Mouse (Mus musculus): Measurements from ENCODE around the gene Cdca7. TPM values are rescaled to one million over a fixed set of nuclear protein-coding genes. Genes with fewer than 3 reads are reported as not detected.

Gene Cdca7
- polyA plus RNA-seq (2015; fragmentation: Nextera tagmentation; extraction: Ambion mirVana): 38.8 and 40.7 TPM in 2 replicates

GRCm38 (mm10) chr2:72475797-72476485 is at the start of gene Cdca7:
TSS of gene Cdca7 (plus strand) at chr2:72476159.
- Histone ChIP-seq H3K27me3 (ENCODE audit: control insufficient read depth, insufficient read depth, low read depth, low read length) (no peaks in the 10 kb centered on the region), H3K27ac (ENCODE audit: low read length) (peak within 1 kb of the TSS; percentile 92), H3K4me1 (ENCODE audit: control insufficient read depth, low read depth, low read length) (peaks cover 32% of the 10 kb centered on the region), H3K36me3 (ENCODE audit: control insufficient read depth, insufficient read depth) (peaks cover 6% of the 10 kb centered on the region), H3K4me3 (ENCODE audit: low read depth, low read length) (peak within 1 kb of the TSS; percentile 89), H3K9me3 (replicated peaks; ENCODE audit: control insufficient read depth, low read length) (no peaks in the 10 kb centered on the region), H3K9ac (ENCODE audit: low read depth, low read length) (peak within 1 kb of the TSS; percentile 86), H3K4me2 (ENCODE audit: low read depth, low read length) (peak within 1 kb of the TSS; percentile 93)
- WGBS (ENCODE audit: insufficient replicate concordance): under 1% methylated on average over 58 of the region's 58 CpGs
- ATAC-seq (ENCODE audit: low read depth): peak; percentile 84

DNA sequence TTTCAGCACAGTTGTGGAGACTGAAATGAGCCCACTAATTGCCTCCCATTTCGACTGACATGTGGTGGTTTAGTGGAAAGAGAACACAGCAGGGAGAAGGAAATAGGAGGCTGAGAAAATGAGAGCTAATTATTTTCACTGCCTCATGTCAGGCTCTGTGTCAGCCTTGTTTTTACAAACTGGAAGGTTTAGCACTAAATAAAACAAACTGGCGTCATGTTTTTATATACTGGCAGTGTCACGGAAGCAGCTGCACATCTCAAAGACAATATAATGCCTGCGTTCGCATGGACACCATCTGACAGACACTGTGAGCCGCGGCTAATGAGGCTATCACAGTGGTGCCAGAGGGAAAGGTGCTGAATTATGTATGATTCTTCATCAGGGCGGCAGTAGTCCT is 49.2 kb upstream of the Cdca7 start:
- 77% methylated on average over 8 of the region's 8 CpGs for WGBS (ENCODE audit: insufficient replicate concordance)
- H3K9me3 ChIP-seq (replicated peaks; ENCODE audit: control insufficient read depth, low read length): no peaks in the 10 kb centered on the region
- H3K27me3 ChIP-seq (ENCODE audit: control insufficient read depth, insufficient read depth, low read depth, low read length): no peaks in the 10 kb centered on the region
- H3K9ac ChIP-seq (ENCODE audit: low read depth, low read length): no peak overlapping the region
- no peak overlapping the region for H3K27ac ChIP-seq (ENCODE audit: low read length)
- no peaks in the 10 kb centered on the region for H3K36me3 ChIP-seq (ENCODE audit: control insufficient read depth, insufficient read depth)
- no peak overlapping the region for H3K4me2 ChIP-seq (ENCODE audit: low read depth, low read length)
- no peak for ATAC-seq (ENCODE audit: low read depth)
- H3K4me1 ChIP-seq (ENCODE audit: control insufficient read depth, low read depth, low read length): no peaks in the 10 kb centered on the region
- no peak overlapping the region for H3K4me3 ChIP-seq (ENCODE audit: low read depth, low read length)

- no peak for ATAC-seq (ENCODE audit: low read depth)
- WGBS (ENCODE audit: insufficient replicate concordance): 83% methylated on average over 11 of the region's 11 CpGs
- no peak overlapping the region for H3K4me3 ChIP-seq (ENCODE audit: low read depth, low read length)
Observed at GRCm38 (mm10) chr2:72427288-72427687, 48.7 kb upstream of the Cdca7 start.

DNA sequence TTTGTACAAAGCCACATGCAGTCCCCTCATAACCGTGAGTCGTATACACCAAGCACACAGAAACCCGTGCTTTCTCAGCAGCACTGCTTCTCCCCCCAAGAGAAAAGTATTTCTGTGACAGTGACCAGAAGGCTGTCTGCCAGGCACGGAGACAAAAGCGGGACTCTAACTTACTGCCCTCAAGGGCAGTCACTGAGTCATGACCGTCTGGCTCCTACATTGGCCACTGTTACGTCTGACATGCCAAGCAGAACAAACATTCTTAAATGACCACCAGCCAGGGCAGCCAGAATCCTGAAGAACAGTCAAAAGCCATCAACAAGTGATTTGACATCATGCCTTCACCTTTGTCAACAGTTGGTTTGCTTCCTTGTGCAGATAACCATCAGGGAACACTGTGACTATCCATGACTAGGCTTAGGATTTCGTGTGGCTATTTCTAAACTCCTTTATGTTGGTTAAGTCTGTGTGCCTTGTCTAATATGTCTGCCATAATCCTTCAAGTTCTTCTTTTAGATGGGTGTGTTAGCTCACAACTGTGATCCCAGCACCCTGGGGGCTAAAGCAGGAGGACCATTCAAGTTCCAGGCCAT is 36.9 kb upstream of the Cdca7 start:
- Histone ChIP-seq H3K4me3 (ENCODE audit: low read depth, low read length) (no peak overlapping the region), H3K9me3 (replicated peaks; ENCODE audit: control insufficient read depth, low read length) (no peaks in the 10 kb centered on the region), H3K27ac (ENCODE audit: low read length) (no peak overlapping the region), H3K9ac (ENCODE audit: low read depth, low read length) (no peak overlapping the region), H3K4me1 (ENCODE audit: control insufficient read depth, low read depth, low read length) (no peaks in the 10 kb centered on the region), H3K4me2 (ENCODE audit: low read depth, low read length) (no peak overlapping the region), H3K27me3 (ENCODE audit: control insufficient read depth, insufficient read depth, low read depth, low read length) (no peaks in the 10 kb centered on the region), H3K36me3 (ENCODE audit: control insufficient read depth, insufficient read depth) (no peaks in the 10 kb centered on the region; the same call in 1 of the 2 replicates)
- no peak for ATAC-seq (ENCODE audit: low read depth)
- WGBS (ENCODE audit: insufficient replicate concordance): 83% methylated on average over 8 of the region's 8 CpGs

More at GRCm38 (mm10) chr2:72427288-72427687, 48.7 kb upstream of the Cdca7 start:
- Histone ChIP-seq H3K36me3 (ENCODE audit: control insufficient read depth, insufficient read depth) (no peaks in the 10 kb centered on the region), H3K9ac (ENCODE audit: low read depth, low read length) (no peak overlapping the region), H3K27ac (ENCODE audit: low read length) (no peak overlapping the region), H3K9me3 (replicated peaks; ENCODE audit: control insufficient read depth, low read length) (no peaks in the 10 kb centered on the region), H3K27me3 (ENCODE audit: control insufficient read depth, insufficient read depth, low read depth, low read length) (no peaks in the 10 kb centered on the region), H3K4me1 (ENCODE audit: control insufficient read depth, low read depth, low read length) (no peaks in the 10 kb centered on the region), H3K4me2 (ENCODE audit: low read depth, low read length) (no peak overlapping the region)

DNA sequence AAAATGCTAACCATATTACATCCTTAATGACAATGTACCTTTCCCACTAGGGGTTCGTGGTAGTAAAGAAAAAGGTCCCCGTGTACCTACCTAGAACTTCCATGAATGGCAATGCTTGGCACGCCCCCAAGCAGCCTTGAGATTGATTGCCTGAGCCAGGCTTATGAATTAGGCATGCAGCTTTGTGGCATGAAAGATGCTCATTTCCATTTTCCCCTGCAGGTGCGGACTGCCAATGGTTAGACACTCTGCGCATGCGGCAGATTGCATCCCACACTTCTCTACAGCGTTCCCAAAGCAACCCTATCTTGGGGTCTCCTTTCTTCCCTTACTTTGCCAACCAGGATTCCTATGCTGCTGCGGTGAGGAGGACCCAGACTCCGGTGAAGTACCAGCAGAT is 34.9 kb upstream of the Cdca7 start:
- H3K4me2 ChIP-seq (ENCODE audit: low read depth, low read length): no peak overlapping the region
- no peaks in the 10 kb centered on the region for H3K4me1 ChIP-seq (ENCODE audit: control insufficient read depth, low read depth, low read length)
- 90% methylated on average over 9 of the region's 9 CpGs for WGBS (ENCODE audit: insufficient replicate concordance)
- H3K9ac ChIP-seq (ENCODE audit: low read depth, low read length): no peak overlapping the region
- no peaks in the 10 kb centered on the region for H3K27me3 ChIP-seq (ENCODE audit: control insufficient read depth, insufficient read depth, low read depth, low read length)
- no peaks in the 10 kb centered on the region for H3K36me3 ChIP-seq (ENCODE audit: control insufficient read depth, insufficient read depth)
- H3K4me3 ChIP-seq (ENCODE audit: low read depth, low read length): no peak overlapping the region
- no peak overlapping the region for H3K27ac ChIP-seq (ENCODE audit: low read length)
- ATAC-seq (ENCODE audit: low read depth): no peak
- H3K9me3 ChIP-seq (replicated peaks; ENCODE audit: control insufficient read depth, low read length): no peaks in the 10 kb centered on the region

GRCm38 (mm10) chr2:72442825-72443224 is 33.1 kb upstream of the Cdca7 start:
- no peak overlapping the region for H3K9ac ChIP-seq (ENCODE audit: low read depth, low read length)
- H3K4me2 ChIP-seq (ENCODE audit: low read depth, low read length): no peak overlapping the region
- 73% methylated on average over 6 of the region's 6 CpGs for WGBS (ENCODE audit: insufficient replicate concordance)
- H3K4me1 ChIP-seq (ENCODE audit: control insufficient read depth, low read depth, low read length): no peaks in the 10 kb centered on the region
- no peak overlapping the region for H3K4me3 ChIP-seq (ENCODE audit: low read depth, low read length)
- H3K27ac ChIP-seq (ENCODE audit: low read length): no peak overlapping the region
- no peaks in the 10 kb centered on the region for H3K27me3 ChIP-seq (ENCODE audit: control insufficient read depth, insufficient read depth, low read depth, low read length)
- H3K36me3 ChIP-seq (ENCODE audit: control insufficient read depth, insufficient read depth): no peaks in the 10 kb centered on the region
- no peak for ATAC-seq (ENCODE audit: low read depth)
- no peaks in the 10 kb centered on the region for H3K9me3 ChIP-seq (replicated peaks; ENCODE audit: control insufficient read depth, low read length)

- Histone ChIP-seq H3K36me3 (ENCODE audit: control insufficient read depth, insufficient read depth) (no peaks in the 10 kb centered on the region), H3K27me3 (ENCODE audit: control insufficient read depth, insufficient read depth, low read depth, low read length) (no peaks in the 10 kb centered on the region), H3K4me2 (ENCODE audit: low read depth, low read length) (no peak overlapping the region), H3K27ac (ENCODE audit: low read length) (no peak overlapping the region), H3K4me3 (ENCODE audit: low read depth, low read length) (no peak overlapping the region), H3K9me3 (replicated peaks; ENCODE audit: control insufficient read depth, low read length) (no peaks in the 10 kb centered on the region), H3K9ac (ENCODE audit: low read depth, low read length) (no peak overlapping the region), H3K4me1 (ENCODE audit: control insufficient read depth, low read depth, low read length) (no peaks in the 10 kb centered on the region)
- 40% methylated on average over 3 of the region's 3 CpGs for WGBS (ENCODE audit: insufficient replicate concordance)
- ATAC-seq (ENCODE audit: low read depth): no peak
Observed at GRCm38 (mm10) chr2:72443960-72444359, 32.0 kb upstream of the Cdca7 start.

- no peaks in the 10 kb centered on the region for H3K27me3 ChIP-seq (ENCODE audit: control insufficient read depth, insufficient read depth, low read depth, low read length)
- H3K9ac ChIP-seq (ENCODE audit: low read depth, low read length): no peak overlapping the region
- H3K9me3 ChIP-seq (replicated peaks; ENCODE audit: control insufficient read depth, low read length): no peaks in the 10 kb centered on the region
- no peaks in the 10 kb centered on the region for H3K4me1 ChIP-seq (ENCODE audit: control insufficient read depth, low read depth, low read length)
- no peak overlapping the region for H3K4me2 ChIP-seq (ENCODE audit: low read depth, low read length)
- WGBS (ENCODE audit: insufficient replicate concordance): 74% methylated on average over 3 of the region's 3 CpGs
- ATAC-seq (ENCODE audit: low read depth): no peak
- H3K36me3 ChIP-seq (ENCODE audit: control insufficient read depth, insufficient read depth): no peaks in the 10 kb centered on the region
- no peak overlapping the region for H3K27ac ChIP-seq (ENCODE audit: low read length)
- no peak overlapping the region for H3K4me3 ChIP-seq (ENCODE audit: low read depth, low read length)
Observed at GRCm38 (mm10) chr2:72446106-72446505, 29.9 kb upstream of the Cdca7 start.

DNA sequence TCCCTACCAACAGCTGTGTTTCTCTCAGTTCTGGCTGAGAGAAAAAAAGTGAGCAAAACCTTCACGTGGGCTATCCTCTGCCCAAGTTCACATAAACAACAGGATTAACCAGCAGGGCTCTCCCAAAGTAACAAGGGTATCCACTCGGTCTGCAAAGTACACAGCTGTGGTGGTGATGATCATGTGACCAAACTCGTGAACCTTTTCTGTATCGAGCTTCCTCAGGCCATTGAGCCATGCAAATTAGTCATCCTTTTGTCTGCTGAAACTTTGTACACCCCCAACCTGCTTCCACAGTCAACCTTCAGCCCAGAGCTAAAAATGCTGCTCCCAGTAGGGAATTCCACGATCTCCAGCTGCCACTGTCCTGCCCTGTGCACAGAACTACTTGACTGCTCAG is 29.3 kb upstream of the Cdca7 start:
- no peak overlapping the region for H3K4me2 ChIP-seq (ENCODE audit: low read depth, low read length)
- H3K36me3 ChIP-seq (ENCODE audit: control insufficient read depth, insufficient read depth): no peaks in the 10 kb centered on the region
- no peak overlapping the region for H3K4me3 ChIP-seq (ENCODE audit: low read depth, low read length)
- H3K9me3 ChIP-seq (replicated peaks; ENCODE audit: control insufficient read depth, low read length): no peaks in the 10 kb centered on the region
- 45% methylated on average over 5 of the region's 5 CpGs for WGBS (ENCODE audit: insufficient replicate concordance)
- H3K27me3 ChIP-seq (ENCODE audit: control insufficient read depth, insufficient read depth, low read depth, low read length): no peaks in the 10 kb centered on the region
- no peak for ATAC-seq (ENCODE audit: low read depth)
- H3K27ac ChIP-seq (ENCODE audit: low read length): no peak overlapping the region
- no peak overlapping the region for H3K9ac ChIP-seq (ENCODE audit: low read depth, low read length)
- H3K4me1 ChIP-seq (ENCODE audit: control insufficient read depth, low read depth, low read length): no peaks in the 10 kb centered on the region
